Mouse (Mus musculus): ENCODE measurements around the gene Siglecg. TPM values are rescaled to one million over a fixed set of nuclear protein-coding genes. Genes with fewer than 3 reads are reported as not detected.
"Not testable (repeated sequence)": the region's sequence is repeated elsewhere in the genome, so short reads cannot be mapped to it uniquely, and the experiment has no call there.

The Siglecg gene
- polyA plus RNA-seq, 1 experiment from 2014 or later, result not detected

DNA sequence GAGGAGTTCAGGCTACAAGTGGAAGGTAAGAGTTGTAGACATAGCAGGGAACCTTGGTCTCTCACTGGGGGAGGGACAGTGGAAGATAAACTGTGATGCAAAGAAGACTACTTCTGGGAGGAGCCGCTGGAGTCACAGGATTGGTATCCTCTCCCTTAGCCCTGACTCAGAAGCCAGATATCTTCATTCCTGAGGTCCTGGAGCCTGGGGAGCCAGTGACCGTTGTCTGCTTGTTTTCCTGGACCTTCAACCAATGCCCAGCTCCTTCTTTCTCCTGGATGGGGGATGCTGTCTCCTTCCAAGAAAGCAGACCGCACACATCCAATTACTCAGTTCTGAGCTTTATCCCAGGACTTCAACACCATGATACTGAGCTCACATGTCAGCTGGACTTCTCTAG, 1.1 kb downstream of the Siglecg start:
- H3K36me3 ChIP-seq (ENCODE audit: control insufficient read depth, insufficient read depth, low read length), result no peaks in the 10 kb centered on the region
- WGBS, result 77% methylated on average over 3 of the region's 3 CpGs
- H3K9me3 ChIP-seq (replicated peaks; ENCODE audit: control insufficient read depth, low read length), result no peaks in the 10 kb centered on the region
- no peak overlapping the region for H3K4me3 ChIP-seq (ENCODE audit: low read depth, low read length)
- H3K4me1 ChIP-seq (ENCODE audit: control insufficient read depth, insufficient read depth, low read length), result no peaks in the 10 kb centered on the region
- H3K27me3 ChIP-seq (replicated peaks; ENCODE audit: control insufficient read depth, insufficient read depth, low read length), result no peaks in the 10 kb centered on the region
- no peak for DNase-seq (ENCODE audit: low spot score)
- H3K9ac ChIP-seq (ENCODE audit: low read length), result no peak overlapping the region
- no peak overlapping the region for H3K27ac ChIP-seq (ENCODE audit: low read depth, low read length)
- ATAC-seq, result no peak
- no peak overlapping the region for H3K4me2 ChIP-seq (ENCODE audit: low read length)

DNA sequence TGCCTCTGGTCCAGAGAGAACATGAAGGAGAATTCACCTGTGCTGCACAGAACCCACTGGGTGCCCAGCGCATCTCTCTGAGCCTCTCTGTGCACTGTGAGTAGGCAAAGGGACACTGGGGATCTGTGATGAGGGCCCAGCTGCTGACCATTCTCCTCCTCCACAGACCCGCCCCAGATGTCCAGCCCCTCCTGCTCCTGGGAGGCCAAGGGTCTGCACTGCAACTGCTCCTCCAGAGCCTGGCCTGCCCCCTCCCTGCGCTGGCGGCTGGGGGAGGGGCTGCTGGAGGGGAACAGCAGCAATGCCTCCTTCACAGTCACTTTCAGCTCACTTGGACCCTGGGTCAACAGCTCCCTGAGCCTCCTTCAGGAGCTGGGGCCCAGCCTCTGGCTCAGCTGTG, 3.7 kb downstream of the Siglecg start:
- not testable (repeated sequence) for H3K27ac ChIP-seq (ENCODE audit: low read depth, low read length); H3K4me2 ChIP-seq (ENCODE audit: low read length); DNase-seq (ENCODE audit: low spot score); H3K4me1 ChIP-seq (ENCODE audit: control insufficient read depth, insufficient read depth, low read length); H3K27me3 ChIP-seq (replicated peaks; ENCODE audit: control insufficient read depth, insufficient read depth, low read length); H3K36me3 ChIP-seq (ENCODE audit: control insufficient read depth, insufficient read depth, low read length); H3K9me3 ChIP-seq (replicated peaks; ENCODE audit: control insufficient read depth, low read length); H3K4me3 ChIP-seq (ENCODE audit: low read depth, low read length); H3K9ac ChIP-seq (ENCODE audit: low read length); ATAC-seq
- WGBS, result 36% methylated on average over 3 of the region's 4 CpGs

DNA sequence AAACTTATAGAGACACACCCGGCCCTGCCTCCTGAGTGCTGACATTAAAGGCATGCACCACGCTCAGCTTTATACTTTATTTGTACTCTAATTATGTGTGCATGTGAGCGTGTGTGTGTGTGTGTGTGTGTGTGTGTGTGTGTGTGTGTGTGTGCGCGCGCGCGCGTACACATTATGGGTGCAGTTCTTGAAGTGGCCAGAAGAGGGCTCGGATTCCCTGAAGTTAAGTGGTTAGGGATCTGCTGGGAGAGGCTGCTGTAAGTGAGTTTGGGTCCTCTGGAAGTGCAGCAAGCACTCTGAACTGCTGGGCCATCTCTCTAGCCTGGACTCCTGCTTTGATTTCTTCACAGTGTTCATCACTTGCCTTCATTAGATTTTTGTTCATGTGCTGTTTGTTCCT, 9.3 kb downstream of the Siglecg start:
- H3K4me2 ChIP-seq (ENCODE audit: low read length), result no peak overlapping the region
- H3K27me3 ChIP-seq (replicated peaks; ENCODE audit: control insufficient read depth, insufficient read depth, low read length), result no peaks in the 10 kb centered on the region
- H3K4me3 ChIP-seq (ENCODE audit: low read depth, low read length), result no peak overlapping the region
- 88% methylated on average over 10 of the region's 10 CpGs for WGBS
- no peak for ATAC-seq
- H3K36me3 ChIP-seq (ENCODE audit: control insufficient read depth, insufficient read depth, low read length), result no peaks in the 10 kb centered on the region
- no peaks in the 10 kb centered on the region for H3K9me3 ChIP-seq (replicated peaks; ENCODE audit: control insufficient read depth, low read length)
- no peaks in the 10 kb centered on the region for H3K4me1 ChIP-seq (ENCODE audit: control insufficient read depth, insufficient read depth, low read length)
- no peak for DNase-seq (ENCODE audit: low spot score)
- H3K9ac ChIP-seq (ENCODE audit: low read length), result no peak overlapping the region
- H3K27ac ChIP-seq (ENCODE audit: low read depth, low read length), result no peak overlapping the region

DNA sequence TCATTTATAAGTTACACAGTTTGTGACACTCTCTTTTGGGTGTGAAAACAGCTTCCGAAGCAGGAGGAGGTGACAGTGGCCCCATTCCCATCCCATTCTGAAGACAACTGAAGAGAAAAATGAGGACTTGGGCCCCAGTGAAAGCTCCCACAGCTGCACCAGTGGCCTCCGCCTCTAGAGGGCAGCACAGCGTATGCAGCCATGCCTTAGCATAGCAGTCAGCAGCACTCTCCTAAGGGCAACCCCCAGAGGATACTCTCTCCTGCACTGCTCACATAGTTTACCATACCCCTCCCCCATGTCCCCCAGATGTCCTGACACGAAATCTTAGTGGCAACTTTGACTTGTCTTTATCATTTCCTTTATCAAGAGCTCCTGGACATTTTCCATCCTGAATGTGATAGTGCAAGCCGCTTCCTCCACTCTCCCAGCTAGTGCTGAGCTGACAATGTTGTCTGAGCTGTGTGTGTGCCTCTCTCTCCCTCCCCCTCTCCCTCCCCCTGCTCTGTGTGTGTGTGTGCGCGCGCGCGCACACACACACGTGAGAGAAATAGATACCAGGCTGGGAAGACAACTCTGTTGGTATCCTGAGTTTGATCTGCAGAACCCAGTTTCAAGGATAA, 15.1 kb downstream of the Siglecg start:
- Histone ChIP-seq H3K4me1 (ENCODE audit: control insufficient read depth, insufficient read depth, low read length) (no peaks in the 10 kb centered on the region), H3K9ac (ENCODE audit: low read length) (no peak overlapping the region), H3K36me3 (ENCODE audit: control insufficient read depth, insufficient read depth, low read length) (no peaks in the 10 kb centered on the region), H3K9me3 (replicated peaks; ENCODE audit: control insufficient read depth, low read length) (no peaks in the 10 kb centered on the region), H3K27me3 (replicated peaks; ENCODE audit: control insufficient read depth, insufficient read depth, low read length) (no peaks in the 10 kb centered on the region), H3K4me2 (ENCODE audit: low read length) (no peak overlapping the region), H3K4me3 (ENCODE audit: low read depth, low read length) (no peak overlapping the region), H3K27ac (ENCODE audit: low read depth, low read length) (no peak overlapping the region)
- peak; percentile 94 for ATAC-seq
- WGBS, result 8% methylated on average over 11 of the region's 11 CpGs
- peak; percentile 78 for DNase-seq (ENCODE audit: low spot score)

DNA sequence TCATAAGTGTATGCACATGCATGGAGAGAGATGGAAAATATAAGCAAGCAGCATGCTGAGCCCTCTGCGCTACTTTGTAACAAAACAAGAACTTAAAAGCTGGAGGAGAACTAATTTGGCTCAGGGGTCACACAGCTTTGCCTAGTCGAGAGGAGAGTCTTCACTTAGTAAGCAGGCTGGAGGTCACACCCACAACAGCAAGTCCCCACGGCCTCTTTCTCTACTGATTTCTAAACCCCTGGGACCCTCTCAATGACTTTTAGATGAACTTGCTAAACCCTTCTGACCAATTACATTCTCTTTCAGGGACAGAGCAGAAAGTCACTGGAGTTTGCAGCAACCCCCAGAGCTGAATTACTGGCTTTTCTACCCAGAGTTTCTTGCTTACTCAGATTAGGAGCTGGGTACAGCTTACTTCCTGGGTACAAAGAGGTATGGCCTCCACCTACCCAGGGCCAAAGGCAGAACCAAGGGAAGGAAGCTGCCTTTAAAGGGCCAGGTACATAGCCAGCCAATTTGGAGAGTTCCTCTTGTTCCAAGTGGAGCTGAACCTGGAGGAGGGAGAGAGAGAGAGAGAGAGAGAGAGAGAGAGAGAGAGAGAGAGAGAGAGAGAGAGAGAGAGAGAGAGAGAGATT, 16.1 kb downstream of the Siglecg start:
- DNase-seq (ENCODE audit: low spot score), result no peak
- Histone ChIP-seq H3K27me3 (replicated peaks; ENCODE audit: control insufficient read depth, insufficient read depth, low read length) (no peaks in the 10 kb centered on the region), H3K4me3 (ENCODE audit: low read depth, low read length) (no peak overlapping the region), H3K9ac (ENCODE audit: low read length) (no peak overlapping the region), H3K4me2 (ENCODE audit: low read length) (no peak overlapping the region), H3K27ac (ENCODE audit: low read depth, low read length) (no peak overlapping the region), H3K36me3 (ENCODE audit: control insufficient read depth, insufficient read depth, low read length) (no peaks in the 10 kb centered on the region), H3K4me1 (ENCODE audit: control insufficient read depth, insufficient read depth, low read length) (no peaks in the 10 kb centered on the region), H3K9me3 (replicated peaks; ENCODE audit: control insufficient read depth, low read length) (no peaks in the 10 kb centered on the region)
- WGBS, result 59% methylated on average over 3 of the region's 3 CpGs
- ATAC-seq, result no peak

DNA sequence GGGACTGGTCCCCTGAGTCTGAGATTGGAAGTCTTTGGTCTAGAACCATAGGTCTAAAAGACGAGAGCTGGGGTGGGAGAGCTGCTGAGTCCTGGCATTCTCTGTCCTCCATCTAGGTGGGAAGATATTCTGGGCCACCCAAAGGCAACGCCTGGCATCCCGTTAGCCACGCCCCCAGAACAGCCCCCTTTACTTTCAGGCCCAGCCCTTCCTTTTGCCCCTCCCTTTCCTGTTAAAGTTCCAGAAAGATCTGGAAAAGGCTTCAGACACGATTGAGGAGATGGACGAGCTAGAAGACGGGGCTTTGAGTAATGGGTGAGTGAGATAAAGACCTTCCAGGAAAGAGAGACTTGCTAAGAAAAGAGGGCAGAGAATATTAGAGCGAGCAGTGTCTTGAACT, 19.4 kb downstream of the Siglecg start, which contains the start of gene Lim2:
TSS of gene Lim2 (plus strand) at position 265 of the 400 bp plus-strand sequence.
- H3K36me3 ChIP-seq (ENCODE audit: control insufficient read depth, insufficient read depth, low read length), result no peaks in the 10 kb centered on the region
- H3K4me1 ChIP-seq (ENCODE audit: control insufficient read depth, insufficient read depth, low read length), result no peaks in the 10 kb centered on the region
- H3K4me2 ChIP-seq (ENCODE audit: low read length), result no peak within 1 kb of the TSS
- no peak within 1 kb of the TSS for H3K4me3 ChIP-seq (ENCODE audit: low read depth, low read length)
- H3K9ac ChIP-seq (ENCODE audit: low read length), result no peak within 1 kb of the TSS
- no peak within 1 kb of the TSS for H3K27ac ChIP-seq (ENCODE audit: low read depth, low read length)
- 83% methylated on average over 8 of the region's 8 CpGs for WGBS
- no peaks in the 10 kb centered on the region for H3K9me3 ChIP-seq (replicated peaks; ENCODE audit: control insufficient read depth, low read length)
- no peak for DNase-seq (ENCODE audit: low spot score)
- ATAC-seq, result no peak
- no peaks in the 10 kb centered on the region for H3K27me3 ChIP-seq (replicated peaks; ENCODE audit: control insufficient read depth, insufficient read depth, low read length)

DNA sequence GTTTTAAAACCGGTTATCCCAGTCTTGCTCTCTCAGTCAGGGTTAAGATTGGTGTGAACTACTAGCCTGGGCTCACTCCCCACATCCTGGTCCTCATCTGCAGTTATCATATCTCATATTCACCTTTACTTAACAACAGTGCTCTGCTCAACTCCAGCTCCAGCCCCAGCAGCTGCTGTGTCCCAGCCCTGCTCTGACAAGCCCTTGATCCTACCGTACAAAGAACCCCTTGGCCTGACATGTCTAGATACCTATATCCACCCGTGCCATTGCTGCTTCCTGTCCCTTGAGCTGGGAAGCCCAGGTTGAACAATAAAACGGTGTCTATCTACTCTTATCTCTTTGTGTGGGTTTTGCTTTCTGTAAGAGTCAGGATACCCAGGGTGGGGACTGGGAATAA, 21.5 kb downstream of the Siglecg start:
- Histone ChIP-seq H3K27ac (ENCODE audit: low read depth, low read length) (no peak overlapping the region), H3K4me3 (ENCODE audit: low read depth, low read length) (no peak overlapping the region), H3K4me2 (ENCODE audit: low read length) (no peak overlapping the region), H3K36me3 (ENCODE audit: control insufficient read depth, insufficient read depth, low read length) (no peaks in the 10 kb centered on the region), H3K4me1 (ENCODE audit: control insufficient read depth, insufficient read depth, low read length) (no peaks in the 10 kb centered on the region), H3K9ac (ENCODE audit: low read length) (no peak overlapping the region), H3K9me3 (replicated peaks; ENCODE audit: control insufficient read depth, low read length) (no peaks in the 10 kb centered on the region), H3K27me3 (replicated peaks; ENCODE audit: control insufficient read depth, insufficient read depth, low read length) (no peaks in the 10 kb centered on the region)
- ATAC-seq, result no peak
- WGBS, result 58% methylated on average over 4 of the region's 4 CpGs
- DNase-seq (ENCODE audit: low spot score), result no peak

DNA sequence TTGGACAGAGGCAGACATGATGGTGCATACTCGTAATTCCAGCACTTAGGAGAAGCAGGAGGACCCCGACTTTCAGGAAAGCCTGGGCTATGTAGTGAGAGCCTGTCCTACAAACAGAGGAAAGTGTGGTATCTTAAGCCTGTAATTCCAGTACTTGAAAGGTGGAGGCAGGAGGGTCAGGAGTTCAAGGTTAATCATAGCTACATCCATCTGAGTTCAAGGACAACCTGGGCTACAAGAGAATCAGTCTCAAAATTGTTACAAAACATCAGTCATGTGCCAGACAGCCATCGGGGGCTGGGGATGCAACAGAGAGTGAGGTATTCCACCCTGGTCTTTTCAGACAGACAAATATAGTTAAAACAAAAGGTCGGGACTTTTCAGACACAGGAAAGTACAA, 24.9 kb downstream of the Siglecg start:
- WGBS, result 68% methylated on average over 4 of the region's 4 CpGs
- no peaks in the 10 kb centered on the region for H3K9me3 ChIP-seq (replicated peaks; ENCODE audit: control insufficient read depth, low read length)
- H3K4me3 ChIP-seq (ENCODE audit: low read depth, low read length), result no peak overlapping the region
- no peaks in the 10 kb centered on the region for H3K36me3 ChIP-seq (ENCODE audit: control insufficient read depth, insufficient read depth, low read length)
- no peak overlapping the region for H3K4me2 ChIP-seq (ENCODE audit: low read length)
- no peaks in the 10 kb centered on the region for H3K27me3 ChIP-seq (replicated peaks; ENCODE audit: control insufficient read depth, insufficient read depth, low read length)
- no peak for ATAC-seq
- H3K9ac ChIP-seq (ENCODE audit: low read length), result no peak overlapping the region
- no peaks in the 10 kb centered on the region for H3K4me1 ChIP-seq (ENCODE audit: control insufficient read depth, insufficient read depth, low read length)
- no peak for DNase-seq (ENCODE audit: low spot score)
- no peak overlapping the region for H3K27ac ChIP-seq (ENCODE audit: low read depth, low read length)

DNA sequence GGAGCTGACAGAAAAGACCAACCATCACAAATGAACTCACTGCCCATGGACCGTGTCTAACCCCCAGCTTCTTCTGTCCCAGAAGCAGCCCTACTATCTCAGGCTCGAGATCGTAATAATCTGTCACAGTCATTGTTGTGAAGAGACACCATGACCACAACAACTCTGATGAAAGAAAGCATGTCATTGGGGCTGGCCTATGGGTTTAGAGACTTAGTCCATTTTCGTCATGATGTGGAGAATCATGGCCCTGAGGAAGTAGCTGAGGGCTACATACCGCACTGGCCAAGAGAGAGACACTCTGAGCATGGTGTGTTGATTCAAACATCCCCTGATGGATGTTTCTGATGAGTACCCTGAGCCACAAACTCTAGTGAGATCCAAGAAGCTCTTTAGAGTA, 26.7 kb downstream of the Siglecg start:
- DNase-seq (ENCODE audit: low spot score) (no peak), ATAC-seq (no peak)
- no peak overlapping the region for H3K4me2 ChIP-seq (ENCODE audit: low read length)
- WGBS, result 86% methylated on average over 5 of the region's 5 CpGs
- no peaks in the 10 kb centered on the region for H3K27me3 ChIP-seq (replicated peaks; ENCODE audit: control insufficient read depth, insufficient read depth, low read length)
- no peak overlapping the region for H3K27ac ChIP-seq (ENCODE audit: low read depth, low read length)
- no peak overlapping the region for H3K4me3 ChIP-seq (ENCODE audit: low read depth, low read length)
- no peaks in the 10 kb centered on the region for H3K4me1 ChIP-seq (ENCODE audit: control insufficient read depth, insufficient read depth, low read length)
- H3K9ac ChIP-seq (ENCODE audit: low read length), result no peak overlapping the region
- H3K9me3 ChIP-seq (replicated peaks; ENCODE audit: control insufficient read depth, low read length), result no peaks in the 10 kb centered on the region
- no peaks in the 10 kb centered on the region for H3K36me3 ChIP-seq (ENCODE audit: control insufficient read depth, insufficient read depth, low read length)
